Mouse (Mus musculus) stomach, embryonic 16.5 days (tissue): ENCODE results near the gene Nox1. TPM values are rescaled to one million over a fixed set of nuclear protein-coding genes. Genes with fewer than 3 reads are reported as not detected.

Experiments used
- ATAC-seq: fragments of 200-750 bp; cut with Nextera tagmentation; 2 replicates; pipeline ENCODE4 v1.8.0; 2017; ENCODE audit warnings: moderate number of reproducible peaks, moderate TSS enrichment; ENCODE audit not compliant: insufficient read depth, low FRiP score
- H3K27ac ChIP-seq: fragments of 300-500 bp; sonication (generic); 2 replicates; pipeline ENCODE4 v1.5.1; 2014; ENCODE audit warnings: low read length
- H3K27me3 ChIP-seq: fragments of 300-500 bp; sonication (generic); 2 replicates; pipeline ENCODE4 v1.6.1; 2014; ENCODE audit warnings: low read length, control low read depth, mixed read lengths; ENCODE audit not compliant: control insufficient read depth, insufficient read depth
- H3K36me3 ChIP-seq: fragments of 300-500 bp; sonication (generic); 2 replicates; pipeline ENCODE4 v1.6.1; 2014; ENCODE audit warnings: low read length; ENCODE audit not compliant: control insufficient read depth, insufficient read depth
- H3K4me1 ChIP-seq: fragments of 300-500 bp; sonication (generic); 2 replicates; pipeline ENCODE4 v1.6.1; 2014; ENCODE audit warnings: low read length, control low read depth, mixed read lengths; ENCODE audit not compliant: control insufficient read depth, insufficient read depth
- H3K4me2 ChIP-seq: fragments of 300-500 bp; sonication (generic); 2 replicates; pipeline ENCODE4 v1.6.1; 2014; ENCODE audit warnings: low read depth, low read length, mixed read lengths
- H3K4me3 ChIP-seq: fragments of 300-500 bp; sonication (generic); replicated peaks from 2 replicates; pipeline ENCODE4 v1.5.1; 2014; ENCODE audit warnings: mild to moderate bottlenecking, low read length
- H3K9ac ChIP-seq: fragments of 300-500 bp; sonication (generic); 2 replicates; pipeline ENCODE4 v1.6.1; 2014; ENCODE audit warnings: low read length
- H3K9me3 ChIP-seq: fragments of 300-500 bp; sonication (generic); replicated peaks from 2 replicates; pipeline ENCODE4 v1.6.1; 2016; ENCODE audit warnings: low read length, control low read depth; ENCODE audit not compliant: control insufficient read depth
- WGBS: fragments of 180-500 bp; shearing (Covaris S2); extraction: QIAGEN DNeasy Blood & Tissue Kit; methylation state at CpG from one replicate; pipeline ENCODE4 v1.1.7; 2014; 5-methylcytosine and 5-hydroxymethylcytosine counted together
- polyA plus RNA-seq: library from polyadenylated mRNA; unstranded; fragments of >200 nt; fragmentation: Nextera tagmentation; extraction: Ambion mirVana; gene quantifications from 2 replicates; pipeline ENCODE4 v1.2.1, GENCODE M21; 2015

Nox1 gene
- polyA plus RNA-seq, 1 experiment from 2014 or later = 0.13 TPM

DNA sequence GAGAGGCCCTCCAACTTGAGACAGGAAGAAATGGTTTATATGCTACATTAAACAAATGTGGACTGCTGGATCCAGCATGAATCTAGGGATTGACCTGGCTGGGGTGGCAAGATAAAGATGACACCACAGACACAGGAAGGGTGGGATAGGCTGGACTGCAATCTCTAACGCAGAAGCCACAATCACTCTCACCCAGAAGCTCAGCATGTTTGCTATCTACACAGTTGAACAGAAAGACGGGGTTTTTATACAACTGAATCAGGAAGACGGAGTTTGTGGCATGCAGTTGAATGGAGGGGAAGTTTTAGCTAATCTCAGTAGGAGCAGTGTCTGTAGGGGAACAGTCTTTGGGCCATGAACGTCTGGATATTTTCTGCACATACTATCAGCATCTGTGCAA lies 79.8 kb downstream of the Nox1 start:
- H3K4me2 ChIP-seq = no peak overlapping the region
- H3K9ac ChIP-seq = no peak overlapping the region
- H3K36me3 ChIP-seq = no peaks in the 10 kb centered on the region
- no peaks in the 10 kb centered on the region; the same call in 1 of the 2 replicates for H3K27me3 ChIP-seq
- no peak overlapping the region for H3K4me3 ChIP-seq
- no peak for ATAC-seq
- H3K9me3 ChIP-seq = no peaks in the 10 kb centered on the region
- H3K4me1 ChIP-seq = no peaks in the 10 kb centered on the region
- no peak overlapping the region for H3K27ac ChIP-seq
- WGBS = 72% methylated on average over 4 of the region's 4 CpGs

DNA sequence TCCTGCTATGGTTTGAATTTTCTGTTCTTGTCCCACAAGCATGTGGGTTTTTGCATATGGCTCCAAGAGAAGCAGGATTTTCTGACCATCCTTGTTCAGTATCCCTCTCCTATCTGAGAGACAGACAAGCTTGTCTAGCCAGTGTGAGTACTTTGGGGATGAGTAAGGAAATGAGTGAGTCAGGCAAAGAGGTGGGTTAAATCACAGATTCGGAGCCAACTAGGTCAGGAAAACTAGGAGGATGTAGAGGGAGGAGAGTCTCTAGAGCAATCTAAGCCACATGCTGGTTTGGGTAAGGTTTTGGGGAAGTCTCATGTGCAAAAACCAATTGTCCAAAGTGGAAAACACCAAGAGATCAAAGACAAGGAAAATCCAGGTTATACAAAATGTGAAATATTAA lies 80.2 kb downstream of the Nox1 start:
- H3K27ac ChIP-seq = no peak overlapping the region
- 65% methylated on average over 1 of the region's 1 CpGs for WGBS
- H3K27me3 ChIP-seq = no peaks in the 10 kb centered on the region; the same call in 1 of the 2 replicates
- H3K9me3 ChIP-seq = no peaks in the 10 kb centered on the region
- no peaks in the 10 kb centered on the region for H3K36me3 ChIP-seq
- H3K4me1 ChIP-seq = no peaks in the 10 kb centered on the region
- H3K4me2 ChIP-seq = no peak overlapping the region
- no peak for ATAC-seq
- H3K4me3 ChIP-seq = no peak overlapping the region
- H3K9ac ChIP-seq = no peak overlapping the region

DNA sequence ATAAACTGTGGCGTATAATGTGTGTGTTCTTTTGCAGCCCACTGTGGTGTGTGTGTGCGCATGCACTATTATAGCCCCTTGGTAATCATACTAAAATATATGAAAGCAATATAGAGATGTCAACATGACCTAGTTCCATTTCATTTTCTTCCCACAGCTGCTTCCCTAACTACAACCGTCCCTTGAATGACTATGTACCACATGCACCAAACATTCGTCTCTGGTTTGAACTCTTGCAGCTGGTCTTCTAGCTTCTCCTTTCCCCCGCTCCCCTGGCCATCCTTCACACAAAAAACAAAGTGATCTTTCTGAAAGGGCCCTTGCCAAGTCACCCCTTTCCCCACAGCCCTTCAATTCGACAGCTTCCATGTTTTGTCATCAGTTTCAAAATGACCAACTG lies 81.7 kb downstream of the Nox1 start:
- Histone ChIP-seq H3K27me3 (no peaks in the 10 kb centered on the region; the same call in 1 of the 2 replicates), H3K27ac (no peak overlapping the region), H3K36me3 (no peaks in the 10 kb centered on the region), H3K4me1 (no peaks in the 10 kb centered on the region), H3K4me2 (no peak overlapping the region), H3K4me3 (no peak overlapping the region), H3K9me3 (no peaks in the 10 kb centered on the region), H3K9ac (no peak overlapping the region)
- ATAC-seq = no peak
- 66% methylated on average over 6 of the region's 6 CpGs for WGBS

DNA sequence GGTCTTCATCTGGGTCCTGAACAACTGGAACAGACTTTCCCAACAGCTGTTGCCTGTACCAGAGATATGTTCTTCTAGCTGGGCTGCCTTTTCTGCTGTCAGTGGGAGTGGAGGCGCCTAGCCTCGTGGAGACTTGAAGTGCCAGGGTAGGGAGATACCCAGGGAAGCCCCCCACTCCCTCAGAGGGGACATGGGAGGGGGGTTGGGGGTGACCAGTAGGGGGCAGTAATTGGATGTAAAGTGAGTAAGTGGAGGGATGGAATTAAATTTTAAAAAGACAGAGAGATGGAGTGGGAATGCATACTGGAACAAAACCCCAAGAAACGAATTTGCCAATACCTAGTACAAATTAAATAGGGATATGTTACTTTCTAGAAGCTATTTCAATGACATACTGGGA lies 87.9 kb downstream of the Nox1 start:
- Histone ChIP-seq H3K4me1 (no peaks in the 10 kb centered on the region), H3K27me3 (no peaks in the 10 kb centered on the region; the same call in 1 of the 2 replicates)

DNA sequence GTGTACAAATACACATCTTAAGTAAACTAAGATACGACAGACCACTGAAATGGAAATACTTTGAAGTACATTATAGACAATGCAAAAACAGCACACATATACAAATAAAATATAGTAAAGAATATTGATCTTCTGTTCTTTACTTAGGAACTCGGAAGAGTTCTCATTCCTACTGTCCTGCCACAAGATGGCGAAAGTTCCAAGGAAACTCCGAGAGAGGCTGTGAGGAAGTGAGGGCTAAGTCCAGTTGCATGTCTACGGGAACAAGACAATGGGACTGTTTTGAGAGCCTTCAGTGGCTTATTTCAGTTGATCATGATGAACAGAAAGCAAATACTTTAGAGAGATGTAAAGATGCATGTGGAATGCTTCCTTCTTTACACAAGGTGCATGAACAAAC lies 89.5 kb downstream of the Nox1 start:
- no peaks in the 10 kb centered on the region for H3K4me1 ChIP-seq
- H3K4me3 ChIP-seq = no peak overlapping the region
- no peaks in the 10 kb centered on the region for H3K9me3 ChIP-seq
- WGBS = 27% methylated on average over 5 of the region's 5 CpGs
- ATAC-seq = no peak
- H3K9ac ChIP-seq = no peak overlapping the region
- H3K27ac ChIP-seq = no peak overlapping the region
- H3K27me3 ChIP-seq = peaks cover 2% of the 10 kb centered on the region; the same call in 1 of the 2 replicates
- H3K4me2 ChIP-seq = no peak overlapping the region
- no peaks in the 10 kb centered on the region for H3K36me3 ChIP-seq

More for the DNA sequence above, 87.9 kb downstream of the Nox1 start:
- Histone ChIP-seq H3K9me3 (no peaks in the 10 kb centered on the region), H3K27ac (no peak overlapping the region), H3K4me2 (no peak overlapping the region), H3K4me3 (no peak overlapping the region), H3K9ac (no peak overlapping the region), H3K36me3 (no peaks in the 10 kb centered on the region)
- no peak for ATAC-seq
- 42% methylated on average over 3 of the region's 3 CpGs for WGBS

DNA sequence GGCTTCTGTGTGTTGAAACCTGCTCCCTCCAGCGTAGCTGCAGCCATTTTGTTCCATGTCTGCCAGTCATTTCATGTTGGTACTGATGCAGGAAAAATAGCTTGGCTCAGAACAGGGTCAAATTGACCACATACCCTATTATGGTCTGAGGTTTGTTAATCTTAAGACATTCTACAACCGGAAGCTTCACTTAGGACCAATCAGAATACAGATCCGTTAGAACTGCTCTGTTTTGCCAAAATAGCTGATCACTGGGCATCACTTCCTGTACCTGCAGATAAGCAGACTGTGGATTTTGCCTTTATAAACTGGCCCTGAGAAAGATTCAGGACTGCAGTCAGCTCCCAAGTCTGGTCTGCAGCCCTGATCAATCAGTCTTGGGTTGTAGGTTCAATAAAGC lies 93.2 kb downstream of the Nox1 start:
- Histone ChIP-seq H3K36me3 (no peaks in the 10 kb centered on the region), H3K9me3 (no peaks in the 10 kb centered on the region), H3K27me3 (0 out of 2 replicates have a peak, but pooled peaks cover 2% of the 10 kb centered on the region), H3K4me3 (no peak overlapping the region), H3K4me1 (no peaks in the 10 kb centered on the region), H3K4me2 (no peak overlapping the region), H3K27ac (no peak overlapping the region), H3K9ac (no peak overlapping the region)
- 82% methylated on average over 3 of the region's 3 CpGs for WGBS
- no peak for ATAC-seq

DNA sequence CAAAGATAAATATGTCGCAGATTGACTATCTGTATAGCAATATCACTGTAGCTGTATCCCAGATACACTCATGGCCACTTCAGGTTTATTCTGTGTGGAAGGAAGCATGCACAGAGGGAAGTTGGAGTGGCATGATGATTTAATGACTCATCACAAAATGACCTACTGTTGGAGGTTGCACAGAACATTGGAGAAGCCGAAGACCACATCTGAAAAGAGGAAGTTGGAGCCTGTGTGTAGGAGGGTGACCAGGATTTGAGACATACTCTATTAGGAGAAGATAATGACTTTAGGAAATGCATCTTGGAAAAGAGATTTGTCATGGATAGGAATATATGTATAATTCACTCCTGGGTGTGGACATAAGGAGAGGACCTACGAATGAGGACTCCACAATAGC lies 105.3 kb downstream of the Nox1 start:
- Histone ChIP-seq H3K4me1 (no peaks in the 10 kb centered on the region), H3K4me3 (no peak overlapping the region), H3K27me3 (no peaks in the 10 kb centered on the region), H3K9me3 (no peaks in the 10 kb centered on the region), H3K36me3 (no peaks in the 10 kb centered on the region), H3K27ac (no peak overlapping the region), H3K9ac (no peak overlapping the region), H3K4me2 (no peak overlapping the region)
- ATAC-seq = no peak
- 63% methylated on average over 3 of the region's 3 CpGs for WGBS

DNA sequence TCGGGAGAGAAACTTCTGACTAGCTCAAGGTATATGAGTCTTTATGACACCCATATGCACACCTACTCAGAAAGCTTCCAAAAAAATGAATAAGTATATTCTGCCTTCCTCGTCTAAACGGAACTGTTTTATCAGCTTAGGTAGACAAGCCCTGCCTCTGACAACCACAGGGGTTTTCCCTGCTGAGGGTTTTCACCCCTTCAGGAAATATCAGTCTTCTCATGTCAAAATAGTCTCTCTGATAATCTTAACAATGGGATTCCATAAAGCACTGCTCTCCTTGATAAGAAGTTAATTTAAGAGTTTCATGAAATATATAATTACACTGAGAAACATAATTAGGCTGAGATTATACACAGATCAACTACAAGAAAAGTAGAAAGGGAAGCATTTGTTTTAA lies 110.0 kb downstream of the Nox1 start:
- ATAC-seq = no peak
- Histone ChIP-seq H3K27me3 (no peaks in the 10 kb centered on the region), H3K9me3 (no peaks in the 10 kb centered on the region), H3K9ac (no peak overlapping the region), H3K27ac (no peak overlapping the region), H3K4me1 (no peaks in the 10 kb centered on the region), H3K4me3 (no peak overlapping the region), H3K36me3 (no peaks in the 10 kb centered on the region), H3K4me2 (no peak overlapping the region)
- 56% methylated on average over 3 of the region's 3 CpGs for whole genome bisulfite sequencing

DNA sequence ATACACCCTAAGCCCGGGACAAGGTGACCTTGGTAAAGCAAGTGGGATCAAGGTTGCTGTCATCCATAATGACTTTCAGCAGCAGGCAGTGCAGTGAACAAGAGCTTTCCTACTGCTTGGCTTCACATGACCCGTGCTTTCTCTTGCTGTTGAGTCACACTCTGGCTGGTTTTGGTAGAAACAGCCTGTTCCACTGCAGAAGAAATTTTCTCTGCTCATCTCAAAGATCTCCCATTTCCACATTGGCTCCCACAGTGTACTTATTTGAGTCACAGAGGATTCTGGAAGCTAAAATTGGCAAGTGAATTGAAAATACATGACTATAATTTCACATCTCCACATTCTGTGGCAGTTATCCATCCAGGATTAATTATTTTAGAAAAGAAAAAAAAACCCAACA lies 119.1 kb downstream of the Nox1 start:
- Histone ChIP-seq H3K9me3 (no peaks in the 10 kb centered on the region), H3K27me3 (no peaks in the 10 kb centered on the region), H3K27ac (no peak overlapping the region), H3K4me1 (no peaks in the 10 kb centered on the region), H3K9ac (no peak overlapping the region), H3K4me2 (no peak overlapping the region), H3K4me3 (no peak overlapping the region), H3K36me3 (no peaks in the 10 kb centered on the region)
- ATAC-seq = no peak
- WGBS = 63% methylated on average over 2 of the region's 2 CpGs

DNA sequence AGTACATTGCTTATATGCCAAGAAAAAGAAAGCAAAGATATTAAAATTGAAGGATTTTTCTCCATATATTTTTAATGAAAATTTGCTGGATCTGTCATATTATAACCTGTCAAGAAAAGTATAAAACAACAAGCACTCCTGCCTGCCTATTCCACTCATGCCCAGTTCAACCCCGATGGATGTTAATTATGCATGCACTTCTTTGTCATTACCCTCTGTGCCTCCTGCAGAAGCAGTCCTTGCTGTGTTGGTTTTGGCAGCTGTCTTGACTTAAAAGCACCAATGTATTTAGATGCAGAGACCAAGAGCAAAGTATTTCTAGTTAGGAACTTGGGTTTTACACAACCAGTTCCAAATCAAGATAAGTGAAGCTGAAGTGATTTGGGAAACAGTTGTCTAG lies 136.3 kb downstream of the Nox1 start:
- Histone ChIP-seq H3K9ac (no peak overlapping the region), H3K4me3 (no peak overlapping the region), H3K9me3 (no peaks in the 10 kb centered on the region), H3K4me2 (no peak overlapping the region), H3K4me1 (no peaks in the 10 kb centered on the region), H3K27me3 (no peaks in the 10 kb centered on the region), H3K27ac (no peak overlapping the region), H3K36me3 (no peaks in the 10 kb centered on the region)
- ATAC-seq = no peak
- 96% methylated on average over 1 of the region's 1 CpGs for WGBS
